Mouse (Mus musculus) ES-E14 (cell line): ENCODE data around the gene H2-Ke6.

ENCODE experiments used
- CHD2 ChIP-seq: IDR thresholded peaks from 2 replicates; pipeline ENCODE4 v1.6.1; 2014; ENCODE audit warnings: mild to moderate bottlenecking, low read depth, low read length, inconsistent platforms
- HCFC1 ChIP-seq: IDR thresholded peaks from 2 replicates; pipeline ENCODE4 v1.6.1; 2012; ENCODE audit warnings: low read length, inconsistent platforms, borderline replicate concordance; ENCODE audit not compliant: insufficient read depth
- ZC3H11A ChIP-seq: IDR thresholded peaks from 2 replicates; pipeline ENCODE4 v1.6.1; 2012; ENCODE audit warnings: low read depth, mild to moderate bottlenecking, inconsistent platforms, low read length, borderline replicate concordance
- ZNF384 ChIP-seq: IDR thresholded peaks from 2 replicates; pipeline ENCODE4 v1.6.1; 2012; ENCODE audit warnings: low read depth, low read length, inconsistent platforms

- TF ChIP-seq ZC3H11A: no peak
- TF ChIP-seq HCFC1: no peak
- TF ChIP-seq ZNF384: no peak
- no peak for TF ChIP-seq CHD2
Observed at GRCm38 (mm10) chr17:34039562-34040450, 11.9 kb upstream of the H2-Ke6 start.
